Mouse (Mus musculus): ENCODE measurements around the gene Capn13.

DNA sequence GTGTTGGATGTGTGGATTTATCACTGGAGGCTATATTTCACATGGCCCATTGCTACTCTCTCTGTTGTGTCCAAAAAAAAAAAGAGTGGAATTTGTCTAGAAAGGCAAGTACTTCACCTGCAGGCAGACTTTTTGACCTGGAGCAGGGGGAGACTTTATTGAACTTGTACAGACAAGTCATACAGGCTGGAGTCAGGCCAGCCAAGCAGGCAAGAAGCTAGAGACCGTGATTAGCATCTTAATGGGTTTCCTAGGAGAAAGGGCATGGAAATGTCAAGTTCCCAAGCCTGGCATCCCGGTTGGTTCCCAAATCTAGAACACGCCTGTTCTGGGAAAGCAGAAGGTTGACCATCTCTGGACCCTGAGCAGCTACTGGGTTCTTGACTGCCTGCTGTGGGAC is 11.3 kb downstream of the Capn13 start:
- TF ChIP-seq POLR2A (IDR thresholded peaks at IDR 0.05; ENCODE audit: extremely low read depth, insufficient read depth, low read length) (no peak), CTCF (IDR thresholded peaks at IDR 0.05; ENCODE audit: extremely low read depth, insufficient read depth, low read length) (no peak)

Data from cortical plate, adult 2 months (tissue).